Mouse (Mus musculus) heart, postnatal 0 days (tissue): ENCODE measurements at regions not wholly inside any gene's neighbourhood (a gene's known extent, or its start where the extent isn't known, plus 50 kb on each side); places are given as distances from the start of the nearest gene placed in this dataset.

Experiments used
- CTCF ChIP-seq: IDR thresholded peaks from 2 replicates; pipeline ENCODE4 v1.5.1; 2016; ENCODE audit warnings: antibody characterized with exemption, control low read depth, low read depth
- EP300 ChIP-seq: IDR thresholded peaks from 2 replicates; pipeline ENCODE4 v1.6.1; 2016; ENCODE audit warnings: antibody characterized with exemption, low read depth

DNA sequence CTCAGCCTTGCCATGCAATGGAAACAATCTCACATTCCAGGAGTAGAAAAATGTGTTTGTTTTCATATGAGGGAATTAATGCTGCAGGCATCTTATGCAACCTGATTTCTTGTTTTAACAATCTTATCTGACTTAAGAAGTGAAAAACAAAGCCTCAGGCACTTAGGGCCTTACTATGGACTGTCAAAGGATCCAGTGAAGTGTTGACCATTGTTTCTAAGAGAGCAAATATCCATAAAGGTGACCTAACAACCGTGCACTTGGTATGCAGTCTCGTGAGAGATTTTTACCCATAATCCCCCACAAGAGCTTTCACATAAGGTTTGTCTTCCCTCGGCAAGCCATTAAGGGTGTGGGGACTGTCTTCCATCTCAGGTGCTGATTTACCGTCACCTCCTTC, 166.6 kb upstream of the Chrm2 start:
- TF ChIP-seq CTCF (no peak), EP300 (no peak)
